Mouse (Mus musculus): Measurements from ENCODE around the gene Gpatch2.

The Gpatch2 gene

DNA sequence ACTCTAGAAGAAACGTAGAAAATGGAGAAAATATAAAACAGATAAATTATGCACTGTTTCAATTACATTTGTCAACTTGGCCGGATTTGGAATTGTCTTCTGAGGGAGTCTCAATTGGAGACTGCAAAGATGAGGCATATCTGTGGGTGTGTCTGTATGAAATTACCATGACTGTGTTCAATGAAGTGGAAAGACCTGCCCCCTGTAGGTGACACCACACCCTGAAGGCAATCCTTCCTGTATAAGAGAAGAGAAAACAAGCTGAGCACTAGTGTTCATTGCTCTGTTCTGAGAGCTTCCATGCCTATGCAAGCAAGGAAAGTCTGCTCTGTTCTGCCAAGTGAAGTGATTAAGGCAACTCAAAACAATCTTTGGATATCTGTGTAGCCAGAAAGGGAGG, 153.7 kb downstream of the Gpatch2 start:
- DNase-seq (ENCODE audit: inconsistent ontology term) = no peak

DNA sequence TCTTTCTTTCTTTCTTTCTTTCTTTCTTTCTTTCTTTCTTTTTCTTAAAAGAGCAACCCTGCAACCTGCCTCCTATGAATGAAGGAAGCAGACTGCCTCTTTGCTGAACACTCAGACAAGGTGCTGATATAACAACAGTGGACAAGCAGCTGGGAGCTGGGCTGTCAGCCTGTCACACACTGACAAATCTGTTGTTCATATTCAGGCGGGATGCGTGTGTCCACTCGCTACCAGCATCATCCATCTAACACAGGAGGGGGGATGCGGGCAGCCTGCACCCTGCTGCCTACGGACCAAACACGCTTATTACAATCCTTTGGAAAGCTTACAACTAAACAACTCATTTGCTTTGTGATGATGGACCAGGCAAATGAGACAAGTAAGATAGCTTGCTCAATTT, 158.2 kb downstream of the Gpatch2 start:
- no peak for DNase-seq (ENCODE audit: inconsistent ontology term)

DNA sequence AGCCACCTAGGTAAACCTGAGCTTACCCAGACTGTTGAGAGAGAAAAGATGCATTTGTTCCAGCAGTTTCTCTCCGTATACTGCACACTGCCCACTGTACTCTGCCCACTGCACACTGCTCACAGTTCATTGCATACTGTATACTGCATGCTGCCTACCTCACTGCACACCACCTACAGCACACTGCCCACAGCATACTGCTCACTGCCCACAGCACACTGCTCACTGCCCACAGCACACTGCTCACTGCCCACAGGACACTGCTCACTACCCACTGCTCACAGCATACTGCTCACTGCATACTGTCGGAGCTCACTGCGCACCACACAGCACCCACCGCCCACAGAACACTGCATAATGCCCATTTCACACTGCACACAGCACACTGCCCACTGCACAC, 159.1 kb downstream of the Gpatch2 start:
- no peak for DNase-seq (ENCODE audit: inconsistent ontology term)

DNA sequence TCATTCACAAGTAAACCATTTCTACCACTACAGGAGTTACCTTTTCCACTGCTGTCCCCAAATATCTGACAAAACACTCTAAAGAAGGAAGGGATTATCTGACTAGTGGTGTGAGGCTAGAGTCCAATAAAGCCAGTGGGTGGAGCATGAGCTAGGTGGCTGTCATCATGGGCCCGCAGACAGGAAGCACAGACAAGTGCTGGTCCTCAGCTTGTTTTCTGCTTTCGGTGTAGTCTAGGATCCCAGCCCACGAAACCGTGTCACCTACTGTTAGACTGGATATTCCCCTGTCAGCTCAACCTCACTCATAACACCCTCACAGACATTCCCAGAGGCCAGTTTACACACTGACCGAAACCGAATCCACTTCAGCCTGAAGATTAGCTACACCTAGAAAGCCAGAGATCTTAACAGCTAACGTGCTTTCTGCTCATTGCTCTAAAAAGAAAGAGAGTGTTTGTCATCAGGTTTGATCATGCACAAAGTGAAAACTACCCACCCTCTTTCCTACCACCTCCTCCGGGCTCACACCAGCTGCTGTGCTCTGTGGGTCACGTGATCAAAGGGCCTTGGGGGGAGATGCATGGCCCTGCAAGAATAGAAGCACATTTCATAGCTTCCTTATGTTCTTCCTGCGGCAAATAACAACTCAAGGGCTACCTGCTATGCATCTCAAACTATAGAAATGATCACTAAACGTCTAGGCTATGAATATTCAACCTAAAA, 161.8 kb downstream of the Gpatch2 start:
- no peak for DNase-seq (ENCODE audit: inconsistent ontology term)

DNA sequence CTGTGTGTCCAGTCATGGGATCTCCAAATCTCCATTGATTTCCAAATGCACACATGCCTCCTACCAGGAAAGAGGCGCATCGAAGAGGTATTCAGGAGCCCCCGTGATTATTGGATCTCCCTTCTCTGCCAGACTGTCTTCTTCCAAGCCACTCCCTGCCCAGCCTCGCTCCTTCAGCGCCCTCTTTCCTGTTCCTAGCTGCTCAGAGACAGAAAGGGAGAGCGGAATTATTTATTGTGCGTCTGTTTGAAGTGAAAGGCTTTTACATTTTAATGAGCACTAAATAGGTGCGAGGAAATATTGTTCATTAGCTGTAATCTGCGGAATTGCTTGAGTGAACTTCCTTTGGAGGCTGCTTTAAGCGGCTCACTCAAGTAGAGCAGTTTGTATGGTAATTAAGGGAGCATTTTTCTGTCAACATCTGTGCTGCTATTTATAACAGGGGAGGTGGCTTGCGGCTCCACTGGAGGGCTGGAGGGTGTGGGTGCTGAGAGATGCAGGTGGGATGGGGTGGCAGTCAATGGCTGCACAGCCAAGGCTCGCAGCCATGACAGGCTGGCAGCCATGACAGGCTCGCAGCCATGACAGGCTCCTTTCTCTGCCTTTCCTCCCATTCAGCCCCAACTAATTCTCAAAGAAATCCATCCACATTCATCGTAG, 162.7 kb downstream of the Gpatch2 start:
- no peak for DNase-seq (ENCODE audit: inconsistent ontology term)

DNA sequence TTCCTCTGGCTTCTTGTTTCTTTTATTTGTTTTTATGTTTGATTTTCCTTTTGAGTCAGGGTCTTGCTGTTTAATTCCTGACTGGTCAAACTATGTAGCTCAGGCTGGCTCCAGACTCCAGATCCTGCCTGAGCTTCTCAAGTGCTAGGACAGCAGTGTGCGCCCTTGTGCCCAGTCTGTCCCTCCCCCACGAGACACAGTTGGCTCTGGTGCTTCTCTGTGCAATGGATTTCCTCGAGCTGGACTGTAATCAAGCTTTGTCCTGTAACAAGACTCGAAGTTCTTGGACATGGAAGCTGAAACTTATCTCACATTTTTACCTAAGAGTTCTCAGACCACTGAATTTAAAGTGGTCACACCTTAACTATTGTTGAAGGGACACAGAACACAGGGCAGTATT, 174.2 kb downstream of the Gpatch2 start:
- DNase-seq (ENCODE audit: inconsistent ontology term) = no peak

DNA sequence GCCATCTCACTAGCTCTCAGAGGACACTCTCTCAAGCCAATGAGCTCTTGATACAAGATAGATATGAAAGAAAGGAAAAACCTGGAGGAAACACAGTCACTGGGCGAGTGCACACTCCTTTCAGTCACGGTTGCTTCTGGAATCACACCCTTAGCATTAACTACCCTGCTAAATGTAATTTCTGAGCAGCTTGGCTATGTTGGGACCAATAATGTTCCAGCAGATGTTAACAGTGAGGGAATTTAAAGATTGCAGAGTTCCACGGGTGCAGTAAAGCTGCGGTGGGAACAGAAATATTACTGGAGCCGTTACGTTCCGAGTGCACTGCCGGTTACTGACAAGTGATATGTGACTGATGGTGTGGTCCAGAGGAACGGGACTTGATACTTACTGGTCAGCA, 185.5 kb downstream of the Gpatch2 start:
- DNase-seq (ENCODE audit: inconsistent ontology term) = no peak

All from Muller cell, postnatal 12 days (primary cell).